Mouse (Mus musculus): ENCODE measurements around the gene Vmn2r75.

- TF ChIP-seq GATA1 (IDR thresholded peaks at IDR 0.05; ENCODE audit: low read length) (no peak), TAL1 (IDR thresholded peaks at IDR 0.05; ENCODE audit: low read length) (no peak)
These were observed 39.8 kb upstream of the Vmn2r75 start for GRCm38 (mm10) chr7:86211345-86211744.
